Mouse (Mus musculus) C2C12 (cell line): ENCODE measurements around the gene Adra1d. TPM values are rescaled to one million over a fixed set of nuclear protein-coding genes. Genes with fewer than 3 reads are reported as not detected.
A peak's percentile ranks its signal among the peaks of the same experiment; 100 is the strongest.

ENCODE experiments used
- H3K27me3 ChIP-seq: one replicate; pipeline ENCODE4 v1.6.1; 2011; ENCODE audit not compliant: control insufficient read depth, insufficient read depth, insufficient read length
- H3K36me3 ChIP-seq: one replicate; pipeline ENCODE4 v1.6.1; 2011; ENCODE audit not compliant: control insufficient read depth, insufficient read depth
- H3K4me3 ChIP-seq: one replicate; pipeline ENCODE4 v1.5.1; 2011; ENCODE audit warnings: mild to moderate bottlenecking, control low read depth; ENCODE audit not compliant: poor library complexity, insufficient read depth, severe bottlenecking
- H3K79me2 ChIP-seq: one replicate; pipeline ENCODE4 v1.6.1; 2011; ENCODE audit not compliant: control insufficient read depth, insufficient read depth
- H3K79me3 ChIP-seq: one replicate; pipeline ENCODE4 v1.6.1; 2011; ENCODE audit warnings: low read depth, control low read depth
- H3ac ChIP-seq: one replicate; pipeline ENCODE3; 2011; ENCODE audit warnings: low read depth; ENCODE audit not compliant: control insufficient read depth, insufficient read length
- CEBPB ChIP-seq: IDR thresholded peaks from one replicate; pipeline ENCODE4 v1.6.1; 2011; ENCODE audit warnings: low read depth, mild to moderate bottlenecking, control low read depth, moderate library complexity
- CTCF ChIP-seq: IDR thresholded peaks from one replicate; pipeline ENCODE4 v1.5.1; 2011; ENCODE audit not compliant: control insufficient read depth, insufficient read depth, insufficient read length
- FOSL1 ChIP-seq: IDR thresholded peaks from one replicate; pipeline ENCODE4 v1.8.0; 2011; ENCODE audit warnings: mild to moderate bottlenecking, low read length; ENCODE audit not compliant: poor library complexity, insufficient read depth, severe bottlenecking
- MAX ChIP-seq: IDR thresholded peaks from one replicate; pipeline ENCODE4 v1.6.1; 2011; ENCODE audit warnings: mild to moderate bottlenecking, control low read depth
- MYOD1 ChIP-seq: IDR thresholded peaks from one replicate; pipeline ENCODE4 v1.6.1; 2011; ENCODE audit warnings: low read depth; ENCODE audit not compliant: control insufficient read depth, insufficient read length
- MYOG ChIP-seq: IDR thresholded peaks from one replicate; pipeline ENCODE4 v1.6.1; 2011; ENCODE audit not compliant: control insufficient read depth, insufficient read length; ENCODE audit errors: extremely low read depth
- USF1 ChIP-seq: IDR thresholded peaks from one replicate; pipeline ENCODE4 v1.6.1; 2011; ENCODE audit warnings: low read depth, mild to moderate bottlenecking, control low read depth, moderate library complexity
- polyA plus RNA-seq: library from polyadenylated mRNA; unstranded; fragments of >200 nt; fragmentation: generic; extraction: Trizol; gene quantifications from one replicate; pipeline ENCODE4 v1.2.1, GENCODE M21; 2012; ENCODE audit warnings: missing spikeins

Adra1d gene
- polyA plus RNA-seq, 1 experiment = 1.7 TPM

- no peaks in the 10 kb centered on the region for H3K79me3 ChIP-seq
- no peaks in the 10 kb centered on the region for H3K27me3 ChIP-seq
- H3K79me2 ChIP-seq = no peaks in the 10 kb centered on the region
- peak; percentile 83 for TF ChIP-seq CTCF
- no peak for TF ChIP-seq MYOG
- H3K36me3 ChIP-seq = no peaks in the 10 kb centered on the region
- H3K4me3 ChIP-seq = no peak overlapping the region
- no peak overlapping the region for H3ac ChIP-seq
These were observed 31.5 kb downstream of the Adra1d start for GRCm38 (mm10) chr2:131530623-131531008.

DNA sequence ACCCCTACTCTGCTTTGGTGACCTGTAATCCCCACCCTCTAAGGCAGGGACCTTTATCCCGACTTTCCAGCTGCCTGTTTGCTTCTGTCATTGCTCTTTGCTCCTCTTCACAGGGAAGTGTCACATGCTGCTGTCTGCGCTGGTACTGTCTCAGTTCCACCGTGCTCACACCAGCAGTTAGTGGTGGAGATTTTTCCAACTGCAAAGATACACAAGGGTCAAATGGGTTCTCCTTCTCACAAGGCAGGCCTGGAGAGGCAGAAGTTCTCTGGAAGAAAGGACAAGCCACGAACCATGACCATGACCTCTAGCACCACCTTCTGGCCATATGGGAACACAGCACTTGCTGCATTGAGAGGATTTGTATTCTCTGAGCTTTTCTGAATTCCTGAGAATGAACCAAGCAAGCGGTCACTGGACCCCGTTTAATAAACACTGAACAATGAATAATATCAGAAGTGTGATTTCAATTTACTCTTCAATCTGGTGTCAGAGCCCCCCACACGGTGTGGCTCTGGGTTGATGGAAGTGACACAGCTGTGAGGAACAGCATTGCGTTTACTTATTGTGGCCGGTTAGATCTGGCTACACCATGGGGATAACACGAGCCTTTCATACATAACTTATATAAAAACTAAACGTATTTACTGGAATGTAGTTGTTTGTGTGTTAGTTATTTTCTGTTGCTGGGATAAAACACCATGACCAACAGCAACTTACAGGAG lies 32.0 kb downstream of the Adra1d start:
- Histone ChIP-seq H3K79me3 (no peaks in the 10 kb centered on the region), H3ac (no peak overlapping the region), H3K4me3 (no peak overlapping the region), H3K27me3 (no peaks in the 10 kb centered on the region), H3K36me3 (no peaks in the 10 kb centered on the region), H3K79me2 (no peaks in the 10 kb centered on the region)
- TF ChIP-seq MYOD1 = no peak
- TF ChIP-seq MAX = peak; percentile 13
- TF ChIP-seq CEBPB = no peak
- TF ChIP-seq CTCF = peak; percentile 73
- TF ChIP-seq MYOG = no peak
- TF ChIP-seq USF1 = no peak
- no peak for TF ChIP-seq FOSL1

GRCm38 (mm10) chr2:131527061-131527460 lies 35.0 kb downstream of the Adra1d start:
- H3K4me3 ChIP-seq = no peak overlapping the region
- no peaks in the 10 kb centered on the region for H3K79me2 ChIP-seq
- no peaks in the 10 kb centered on the region for H3K79me3 ChIP-seq
- no peaks in the 10 kb centered on the region for H3K27me3 ChIP-seq
- TF ChIP-seq CTCF (no peak), MYOG (no peak), FOSL1 (no peak), CEBPB (no peak), USF1 (no peak), MYOD1 (no peak), MAX (no peak)
- no peak overlapping the region for H3ac ChIP-seq
- no peaks in the 10 kb centered on the region for H3K36me3 ChIP-seq

DNA sequence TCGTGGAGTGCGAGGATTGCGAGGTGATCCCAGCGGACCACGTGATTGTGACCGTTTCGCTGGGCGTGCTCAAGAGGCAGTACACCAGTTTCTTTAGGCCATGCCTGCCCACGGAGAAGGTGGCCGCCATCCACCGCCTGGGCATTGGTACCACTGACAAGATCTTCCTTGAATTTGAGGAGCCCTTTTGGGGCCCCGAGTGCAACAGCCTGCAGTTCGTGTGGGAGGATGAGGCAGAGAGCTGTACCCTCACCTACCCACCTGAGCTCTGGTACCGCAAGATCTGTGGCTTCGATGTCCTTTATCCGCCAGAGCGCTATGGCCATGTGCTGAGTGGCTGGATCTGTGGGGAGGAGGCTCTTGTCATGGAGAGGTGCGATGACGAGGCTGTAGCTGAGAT lies 41.3 kb downstream of the Adra1d start:
- no peak for TF ChIP-seq MAX
- H3K36me3 ChIP-seq = peaks cover 20% of the 10 kb centered on the region
- H3K79me3 ChIP-seq = no peaks in the 10 kb centered on the region
- no peaks in the 10 kb centered on the region for H3K79me2 ChIP-seq
- no peaks in the 10 kb centered on the region for H3K27me3 ChIP-seq
- no peak overlapping the region for H3ac ChIP-seq
- H3K4me3 ChIP-seq = no peak overlapping the region

GRCm38 (mm10) chr2:131518790-131519189 lies 43.3 kb downstream of the Adra1d start:
- TF ChIP-seq USF1 (no peak), CTCF (no peak), FOSL1 (no peak), CEBPB (no peak), MYOD1 (no peak), MYOG (no peak), MAX (no peak)
- Histone ChIP-seq H3ac (no peak overlapping the region), H3K4me3 (no peak overlapping the region), H3K27me3 (no peaks in the 10 kb centered on the region), H3K36me3 (peaks cover 20% of the 10 kb centered on the region), H3K79me3 (no peaks in the 10 kb centered on the region), H3K79me2 (no peaks in the 10 kb centered on the region)

- TF ChIP-seq USF1 (no peak), CTCF (no peak)
- no peaks in the 10 kb centered on the region for H3K27me3 ChIP-seq
- no peaks in the 10 kb centered on the region for H3K79me3 ChIP-seq
- H3ac ChIP-seq = no peak overlapping the region
- peaks cover 20% of the 10 kb centered on the region for H3K36me3 ChIP-seq
- H3K4me3 ChIP-seq = no peak overlapping the region
- no peaks in the 10 kb centered on the region for H3K79me2 ChIP-seq
These were observed 44.5 kb downstream of the Adra1d start for GRCm38 (mm10) chr2:131517550-131517949.
